Mouse (Mus musculus): ENCODE results near the gene Prkcg. TPM values are rescaled to one million over a fixed set of nuclear protein-coding genes. Genes with fewer than 3 reads are reported as not detected.

The Prkcg gene
- polyA plus RNA-seq, 1 experiment from 2014 or later: 0.04 TPM

DNA sequence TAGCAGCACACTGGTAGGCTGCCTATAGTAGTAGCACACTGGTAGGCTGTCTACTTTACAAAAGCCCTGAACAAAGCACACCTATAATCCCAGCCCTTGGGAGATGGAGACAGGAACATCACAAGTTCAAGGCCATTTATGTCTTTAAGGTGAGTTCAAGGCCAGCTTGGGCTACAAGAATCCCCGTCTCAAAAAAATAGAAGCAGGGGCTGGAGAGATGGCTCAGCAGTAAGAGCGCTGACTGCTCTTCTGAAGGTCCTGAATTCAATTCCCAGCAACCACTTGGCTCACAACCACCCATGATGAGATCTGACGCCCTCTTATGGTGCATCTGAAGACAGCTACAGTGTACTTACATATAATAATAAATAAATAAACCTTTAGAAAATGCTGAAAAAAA, 56.3 kb downstream of the Prkcg start:
- no peaks in the 10 kb centered on the region for H3K27me3 ChIP-seq (replicated peaks)
- no peak for ATAC-seq (ENCODE audit: extremely low read depth, insufficient number of reproducible peaks, low FRiP score, low TSS enrichment)
- no peak overlapping the region for H3K4me3 ChIP-seq
- 78% methylated on average over 3 of the region's 3 CpGs for WGBS
- no peaks in the 10 kb centered on the region for H3K4me1 ChIP-seq
- H3K9ac ChIP-seq: no peak overlapping the region
- no peak overlapping the region for H3K4me2 ChIP-seq
- H3K27ac ChIP-seq (replicated peaks): no peak overlapping the region
- no peaks in the 10 kb centered on the region for H3K9me3 ChIP-seq
- H3K36me3 ChIP-seq: peaks cover 2% of the 10 kb centered on the region; the same call in 1 of the 2 replicates

DNA sequence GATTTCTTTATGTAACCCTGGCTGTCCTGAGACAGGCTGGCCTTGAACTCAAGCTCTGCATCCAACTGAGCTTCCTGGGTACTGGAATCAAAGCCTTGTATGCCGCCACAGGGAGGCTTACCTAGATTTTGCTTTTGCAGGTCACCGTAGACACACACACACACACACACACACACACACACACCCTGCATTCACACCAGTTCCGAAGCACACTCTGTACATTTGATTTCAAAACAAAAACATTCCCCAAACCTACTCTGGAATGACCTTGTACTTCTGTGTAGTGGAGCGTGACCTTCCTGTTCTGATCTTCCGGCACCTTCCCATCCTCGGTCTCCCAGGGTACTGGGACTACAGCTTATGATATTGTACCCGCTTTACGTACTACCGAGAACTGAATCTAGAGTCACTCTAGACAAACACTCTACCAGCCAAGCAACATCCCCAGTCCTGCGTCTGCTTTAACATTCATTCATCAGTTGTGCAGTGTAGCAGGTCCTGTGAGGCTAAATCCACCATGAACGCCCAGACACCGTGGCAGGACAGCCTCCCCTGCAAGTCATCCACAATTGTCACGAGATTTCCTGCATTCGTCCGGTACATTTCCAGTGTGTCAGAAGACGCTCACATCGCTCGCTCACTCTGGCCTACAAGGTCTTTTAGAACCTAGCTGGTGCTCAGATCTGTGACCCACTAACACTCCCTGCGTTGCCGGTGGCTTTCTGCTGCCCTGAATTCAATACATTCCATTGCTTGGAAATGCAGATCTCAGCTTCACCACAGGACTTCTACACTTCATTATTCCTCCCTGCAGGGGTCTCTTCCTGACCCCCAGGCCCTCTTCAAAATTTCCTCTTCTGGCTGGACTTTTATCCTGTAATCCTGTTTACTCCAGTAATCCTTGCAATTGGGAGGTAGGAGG, 58.6 kb downstream of the Prkcg start:
- no peaks in the 10 kb centered on the region for H3K4me1 ChIP-seq
- 49% methylated on average over 20 of the region's 20 CpGs for WGBS
- ATAC-seq (ENCODE audit: extremely low read depth, insufficient number of reproducible peaks, low FRiP score, low TSS enrichment): no peak

DNA sequence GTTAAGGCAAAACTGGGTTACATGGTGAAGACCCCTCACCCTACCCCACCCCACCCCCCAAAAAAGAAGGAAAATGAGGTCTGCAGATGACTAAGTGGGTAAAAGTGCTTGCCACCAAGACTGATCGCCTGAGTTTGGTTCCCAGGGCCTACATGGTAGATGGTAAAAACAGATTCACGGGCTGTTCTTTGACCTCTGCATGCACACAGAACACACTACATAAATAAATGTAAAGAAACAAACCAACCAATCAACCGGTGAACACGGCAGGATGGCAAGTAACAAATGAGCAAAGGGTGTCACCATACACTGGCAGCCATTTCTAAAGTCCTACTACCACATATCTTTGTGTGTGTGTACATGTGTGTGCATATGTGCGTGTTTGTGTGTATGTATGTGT, 59.3 kb downstream of the Prkcg start:
- no peak overlapping the region for H3K27ac ChIP-seq (replicated peaks)
- ATAC-seq (ENCODE audit: extremely low read depth, insufficient number of reproducible peaks, low FRiP score, low TSS enrichment): no peak
- no peak overlapping the region for H3K9ac ChIP-seq
- H3K4me2 ChIP-seq: no peak overlapping the region
- 67% methylated on average over 5 of the region's 5 CpGs for WGBS
- H3K4me3 ChIP-seq: no peak overlapping the region
- no peaks in the 10 kb centered on the region for H3K4me1 ChIP-seq
- H3K36me3 ChIP-seq: 0 out of 2 replicates have a peak, but pooled peaks cover 8% of the 10 kb centered on the region
- no peaks in the 10 kb centered on the region for H3K27me3 ChIP-seq (replicated peaks)
- no peaks in the 10 kb centered on the region for H3K9me3 ChIP-seq

More for the DNA sequence above, 58.6 kb downstream of the Prkcg start:
- Histone ChIP-seq H3K36me3 (0 out of 2 replicates have a peak, but pooled peaks cover 8% of the 10 kb centered on the region), H3K4me2 (no peak overlapping the region), H3K9me3 (no peaks in the 10 kb centered on the region), H3K9ac (no peak overlapping the region), H3K27me3 (replicated peaks) (no peaks in the 10 kb centered on the region), H3K27ac (replicated peaks) (no peak overlapping the region), H3K4me3 (no peak overlapping the region)

DNA sequence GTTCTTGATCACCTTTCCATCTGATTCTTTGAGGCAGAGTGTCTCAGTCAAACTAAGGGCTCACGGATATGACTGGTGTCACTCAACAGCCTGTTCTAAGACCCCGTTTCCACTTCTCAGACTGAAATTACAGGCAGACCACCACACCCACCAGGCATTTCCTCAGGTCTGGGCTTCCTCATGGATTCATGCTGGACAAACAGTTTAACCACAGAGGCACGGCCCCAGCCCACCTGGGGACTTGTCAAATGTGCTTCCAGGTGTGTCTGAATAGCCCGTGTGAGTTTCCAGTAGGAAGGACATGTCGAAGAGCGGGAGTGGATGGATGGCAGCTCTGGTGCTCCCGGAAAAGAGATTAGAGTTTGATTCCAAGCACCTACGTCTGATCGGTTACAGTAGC, 60.8 kb downstream of the Prkcg start:
- Histone ChIP-seq H3K27ac (replicated peaks) (no peak overlapping the region), H3K36me3 (0 out of 2 replicates have a peak, but pooled peaks cover 8% of the 10 kb centered on the region), H3K4me1 (no peaks in the 10 kb centered on the region), H3K9me3 (no peaks in the 10 kb centered on the region), H3K27me3 (replicated peaks) (no peaks in the 10 kb centered on the region), H3K9ac (no peak overlapping the region), H3K4me3 (no peak overlapping the region), H3K4me2 (no peak overlapping the region)
- 81% methylated on average over 9 of the region's 9 CpGs for WGBS
- no peak for ATAC-seq (ENCODE audit: extremely low read depth, insufficient number of reproducible peaks, low FRiP score, low TSS enrichment)

DNA sequence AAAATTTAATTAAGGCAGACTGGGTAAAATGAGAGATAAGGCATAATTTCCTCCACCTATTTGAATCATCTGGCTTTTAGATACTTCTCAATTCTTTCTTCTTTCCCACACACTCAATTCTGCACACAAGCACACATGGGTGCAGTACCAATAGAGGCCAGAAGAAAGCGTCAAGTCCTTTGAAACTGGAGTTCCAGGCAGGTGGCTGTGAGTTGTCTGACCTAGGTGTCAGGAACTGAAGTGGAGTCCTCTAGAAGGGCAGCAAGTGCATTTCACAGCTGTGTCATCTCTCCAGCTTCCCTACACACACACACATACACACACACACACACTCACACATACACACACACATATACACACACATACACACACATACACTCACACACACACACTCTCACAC, 62.6 kb downstream of the Prkcg start:
- 0 out of 2 replicates have a peak, but pooled peaks cover 5% of the 10 kb centered on the region for H3K36me3 ChIP-seq
- no peak overlapping the region for H3K4me3 ChIP-seq
- H3K9ac ChIP-seq: no peak overlapping the region
- no peaks in the 10 kb centered on the region for H3K9me3 ChIP-seq
- no peaks in the 10 kb centered on the region for H3K27me3 ChIP-seq (replicated peaks)
- 81% methylated on average over 1 of the region's 1 CpGs for whole genome bisulfite sequencing
- ATAC-seq (ENCODE audit: extremely low read depth, insufficient number of reproducible peaks, low FRiP score, low TSS enrichment): no peak
- no peak overlapping the region for H3K27ac ChIP-seq (replicated peaks)
- no peaks in the 10 kb centered on the region for H3K4me1 ChIP-seq
- no peak overlapping the region for H3K4me2 ChIP-seq

DNA sequence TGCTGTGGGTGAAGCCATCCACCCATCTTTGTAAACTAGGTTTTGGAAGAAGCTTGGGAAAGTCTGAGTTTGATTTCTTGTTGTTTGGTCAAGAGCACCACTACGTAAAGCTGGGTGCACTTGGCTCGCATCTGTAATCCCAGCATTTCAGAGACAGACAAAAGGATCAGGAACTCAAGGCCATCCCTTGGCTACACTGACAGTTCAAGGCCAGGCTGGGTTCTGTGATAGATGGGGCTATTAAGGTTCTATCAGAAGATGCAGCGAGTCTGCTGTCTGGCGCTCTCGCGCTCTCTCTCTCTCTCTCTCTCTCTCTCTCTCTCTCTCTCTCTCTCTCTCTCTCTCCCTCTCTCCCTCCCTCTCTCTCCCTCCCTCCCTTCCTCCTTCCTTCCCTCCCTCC, 65.9 kb downstream of the Prkcg start:
- H3K9me3 ChIP-seq: no peaks in the 10 kb centered on the region
- 0 out of 2 replicates have a peak, but pooled peaks cover 5% of the 10 kb centered on the region for H3K36me3 ChIP-seq
- no peak overlapping the region for H3K4me2 ChIP-seq
- 83% methylated on average over 6 of the region's 6 CpGs for WGBS
- no peak for ATAC-seq (ENCODE audit: extremely low read depth, insufficient number of reproducible peaks, low FRiP score, low TSS enrichment)
- H3K4me3 ChIP-seq: no peak overlapping the region
- H3K9ac ChIP-seq: no peak overlapping the region
- no peaks in the 10 kb centered on the region for H3K27me3 ChIP-seq (replicated peaks)
- no peaks in the 10 kb centered on the region for H3K4me1 ChIP-seq
- H3K27ac ChIP-seq (replicated peaks): no peak overlapping the region

DNA sequence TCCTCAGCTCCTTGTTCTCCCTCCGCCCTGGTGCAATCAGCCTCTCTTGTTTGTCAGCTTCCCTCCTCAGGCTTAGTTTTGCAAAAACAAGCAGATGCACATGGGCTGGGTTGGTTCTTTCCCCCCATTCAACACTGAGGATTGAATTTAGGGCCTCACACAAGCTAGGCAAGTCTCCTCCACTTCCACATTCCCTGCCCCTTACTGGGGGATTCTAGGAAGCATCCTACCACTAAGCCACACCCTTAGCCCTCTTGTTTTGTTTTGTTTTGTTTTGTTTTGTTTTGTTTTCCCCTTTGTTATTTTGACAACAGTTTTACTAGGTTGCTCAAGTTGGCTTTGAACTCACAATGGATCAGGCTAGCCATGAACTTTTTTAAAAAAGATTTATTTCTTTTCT, 71.7 kb downstream of the Prkcg start:
- WGBS: 83% methylated on average over 1 of the region's 1 CpGs
- H3K36me3 ChIP-seq: no peaks in the 10 kb centered on the region
- no peak overlapping the region for H3K4me2 ChIP-seq
- H3K9me3 ChIP-seq: no peaks in the 10 kb centered on the region
- no peak overlapping the region for H3K4me3 ChIP-seq
- H3K9ac ChIP-seq: no peak overlapping the region
- no peak overlapping the region for H3K27ac ChIP-seq (replicated peaks)
- H3K4me1 ChIP-seq: no peaks in the 10 kb centered on the region
- ATAC-seq (ENCODE audit: extremely low read depth, insufficient number of reproducible peaks, low FRiP score, low TSS enrichment): no peak
- peaks cover 16% of the 10 kb centered on the region for H3K27me3 ChIP-seq (replicated peaks)

DNA sequence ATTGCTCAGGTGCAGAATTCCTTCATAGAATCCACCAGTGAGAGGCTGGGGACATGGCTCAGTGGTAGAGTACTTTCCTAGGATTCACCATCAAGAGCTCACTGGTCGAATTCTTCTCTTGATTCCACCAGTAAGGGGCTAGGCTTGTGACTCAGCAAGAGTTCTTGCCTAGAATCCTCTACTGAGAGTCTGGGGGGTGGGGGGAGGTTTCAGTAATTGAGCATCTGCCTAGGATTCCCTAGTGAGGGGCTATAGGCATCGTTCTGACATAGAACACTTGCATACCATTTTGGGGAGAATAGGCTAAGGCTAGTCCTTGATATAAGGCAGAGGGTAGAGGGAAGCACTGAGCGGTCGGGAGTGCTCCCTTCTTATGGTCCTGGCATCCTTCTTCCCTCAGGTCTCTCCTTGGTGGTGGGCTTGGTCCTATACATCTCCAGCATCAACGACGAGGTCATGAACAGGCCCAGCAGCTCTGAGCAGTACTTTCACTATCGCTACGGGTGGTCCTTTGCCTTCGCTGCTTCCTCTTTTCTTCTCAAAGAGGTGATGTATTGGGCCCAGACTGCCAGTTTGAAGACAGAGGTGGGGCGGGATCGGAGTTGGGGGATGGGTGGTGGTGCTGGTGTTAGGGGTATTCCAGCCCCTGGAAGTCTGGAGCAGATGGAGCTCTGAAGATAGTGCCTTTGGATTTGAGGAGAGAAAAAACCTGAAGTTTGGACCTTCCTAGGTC, 76.7 kb downstream of the Prkcg start:
- WGBS: 28% methylated on average over 11 of the region's 11 CpGs

DNA sequence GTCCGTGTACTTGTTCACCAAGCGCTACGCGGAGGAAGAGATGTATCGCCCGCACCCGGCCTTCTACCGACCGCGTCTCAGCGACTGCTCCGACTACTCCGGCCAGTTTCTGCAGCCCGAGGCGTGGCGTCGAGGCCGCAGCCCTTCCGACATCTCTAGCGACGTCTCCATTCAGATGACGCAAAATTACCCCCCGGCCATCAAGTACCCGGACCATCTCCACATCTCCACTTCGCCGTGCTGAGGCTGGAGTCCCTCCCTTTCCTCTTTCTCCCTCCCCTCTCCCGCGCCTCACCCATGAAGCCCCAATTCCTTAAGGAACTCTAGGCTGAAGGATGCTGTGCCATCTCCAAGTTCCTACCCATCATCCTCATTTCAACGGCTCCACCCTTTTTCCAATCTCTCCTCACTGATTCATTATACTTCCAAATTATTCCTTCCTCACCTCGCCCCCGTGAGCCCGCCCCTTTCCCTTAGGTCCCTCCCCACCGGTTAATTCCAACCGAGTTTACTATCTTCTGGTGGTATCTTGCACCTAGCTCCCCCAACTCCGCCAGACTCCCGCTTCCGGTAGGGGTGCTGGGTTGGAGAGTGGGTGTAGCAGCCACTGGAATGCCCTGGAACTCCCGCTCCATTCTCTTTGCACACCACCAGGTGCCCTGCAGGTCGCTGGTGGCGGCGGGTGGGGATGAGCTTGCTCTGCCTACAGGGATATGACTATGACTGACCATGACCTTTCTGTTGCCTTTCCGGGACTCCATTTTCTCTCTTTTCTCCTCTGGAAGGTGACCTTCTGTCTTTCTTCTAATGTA, 77.9 kb downstream of the Prkcg start:
- Histone ChIP-seq H3K4me1 (peaks cover 15% of the 10 kb centered on the region), H3K4me3 (peak overlapping the region; percentile 43), H3K27ac (replicated peaks) (no peak overlapping the region), H3K9ac (peak overlapping the region; percentile 64; the same call in 1 of the 2 replicates), H3K9me3 (no peaks in the 10 kb centered on the region), H3K4me2 (peak overlapping the region; percentile 73), H3K36me3 (no peaks in the 10 kb centered on the region), H3K27me3 (replicated peaks) (peaks cover 41% of the 10 kb centered on the region)
- ATAC-seq (ENCODE audit: extremely low read depth, insufficient number of reproducible peaks, low FRiP score, low TSS enrichment): no peak
- 4% methylated on average over 42 of the region's 42 CpGs for WGBS

More for the DNA sequence above, 76.7 kb downstream of the Prkcg start:
- H3K9me3 ChIP-seq: no peaks in the 10 kb centered on the region
- no peaks in the 10 kb centered on the region for H3K36me3 ChIP-seq
- H3K27ac ChIP-seq (replicated peaks): no peak overlapping the region
- no peak overlapping the region for H3K4me3 ChIP-seq
- peaks cover 15% of the 10 kb centered on the region for H3K4me1 ChIP-seq
- H3K9ac ChIP-seq: no peak overlapping the region
- no peak for ATAC-seq (ENCODE audit: extremely low read depth, insufficient number of reproducible peaks, low FRiP score, low TSS enrichment)
- peaks cover 41% of the 10 kb centered on the region for H3K27me3 ChIP-seq (replicated peaks)
- H3K4me2 ChIP-seq: no peak overlapping the region

DNA sequence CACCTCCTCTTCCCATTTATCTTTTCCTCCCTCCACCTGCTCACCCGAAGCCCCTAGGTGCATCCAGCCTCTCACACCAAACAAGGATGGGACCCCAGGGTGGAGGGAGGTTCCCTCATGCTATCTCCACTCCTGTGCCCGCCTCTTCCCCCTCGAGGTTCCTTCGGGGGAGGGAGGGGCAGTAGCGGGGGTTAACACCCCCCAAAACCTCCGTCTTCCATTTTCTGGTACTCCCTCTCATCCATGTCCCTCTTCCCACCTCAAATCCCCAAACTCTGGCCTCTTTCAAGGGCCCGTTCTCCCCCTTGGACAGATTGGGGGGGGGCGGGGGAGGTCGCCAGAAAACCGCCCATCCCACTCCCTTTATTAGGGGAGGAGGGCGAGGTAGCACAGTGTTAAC, 78.6 kb downstream of the Prkcg start:
- ATAC-seq (ENCODE audit: extremely low read depth, insufficient number of reproducible peaks, low FRiP score, low TSS enrichment): no peak
- Histone ChIP-seq H3K4me2 (peak overlapping the region; percentile 73), H3K36me3 (no peaks in the 10 kb centered on the region), H3K9me3 (0 out of 2 replicates have a peak, but pooled peaks cover 3% of the 10 kb centered on the region), H3K4me1 (peaks cover 15% of the 10 kb centered on the region), H3K9ac (peak overlapping the region; percentile 64), H3K27me3 (replicated peaks) (peaks cover 41% of the 10 kb centered on the region), H3K4me3 (peak overlapping the region; percentile 43), H3K27ac (replicated peaks) (no peak overlapping the region)
- WGBS: 2% methylated on average over 11 of the region's 11 CpGs

DNA sequence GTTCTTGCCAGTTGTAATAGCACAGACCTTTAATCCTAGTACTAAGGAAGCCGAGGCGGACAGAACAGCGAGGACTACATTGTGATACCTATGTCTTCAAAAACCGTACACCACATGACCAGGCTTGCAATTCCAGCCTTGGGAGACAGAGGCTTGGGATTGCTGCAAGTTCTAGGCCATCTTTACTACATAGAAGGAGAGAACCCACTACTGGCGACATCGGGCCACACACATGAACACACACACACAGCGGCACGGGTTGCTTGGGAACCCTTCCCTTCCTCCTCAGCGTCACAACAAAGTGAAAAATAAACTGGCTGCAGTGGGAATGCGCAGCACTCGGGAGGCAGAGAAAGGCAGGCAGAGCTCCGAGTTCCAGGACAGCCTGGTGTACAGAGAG, 79.3 kb downstream of the Prkcg start:
- 0 out of 2 replicates have a peak, but pooled peaks cover 3% of the 10 kb centered on the region for H3K9me3 ChIP-seq
- peaks cover 41% of the 10 kb centered on the region for H3K27me3 ChIP-seq (replicated peaks)
- H3K4me3 ChIP-seq: peak overlapping the region; percentile 43; the same call in 1 of the 2 replicates
- peak overlapping the region; percentile 73 for H3K4me2 ChIP-seq
- ATAC-seq (ENCODE audit: extremely low read depth, insufficient number of reproducible peaks, low FRiP score, low TSS enrichment): no peak
- no peak overlapping the region for H3K27ac ChIP-seq (replicated peaks)
- no peaks in the 10 kb centered on the region for H3K36me3 ChIP-seq
- H3K4me1 ChIP-seq: peaks cover 15% of the 10 kb centered on the region
- no peak overlapping the region for H3K9ac ChIP-seq
- 21% methylated on average over 12 of the region's 12 CpGs for WGBS
